11 mouse cellular contexts compared by ENCODE assay signal in genomic region chr15:80127191-80127590, GRCm38 (mm10). TPM values are rescaled to one million over a fixed set of nuclear protein-coding genes. Genes with fewer than 3 reads are reported as not detected.
DNase-seq lines count a peak whose midpoint lies in the region; ATAC-seq and TF ChIP-seq lines count a peak whose summit lies in the region.
"Had no signal": no experiment of that assay in that cellular context is flagged by ENCODE, and none has a peak within 500 bp of the region (broad histone marks: within the 10 kb centered on the region; RNA-seq: fewer than 3 reads in every experiment).

No protein-coding gene starts in this region.

- peaks cover 0 to 16% of the 10 kb centered on the region in 2 experiments; a peak in 2 of 4 replicates for H3K36me3 ChIP-seq in MEL (ENCODE audit: control insufficient read depth in 1 of 2, insufficient read depth in 2 of 2, low read length in 2 of 2)
- H3K36me3 ChIP-seq in neural tube, embryonic 15.5 days = no peaks in the 10 kb centered on the region
- H3K36me3 ChIP-seq: neural tube, embryonic 12.5 days had no signal

- peak; percentile 77 for ATAC-seq in megakaryocyte progenitor cell, adult 5-6 weeks (replicated peaks; ENCODE audit: poor library complexity)
- no peak for ATAC-seq in neural tube, embryonic 15.5 days (ENCODE audit: low FRiP score)
- ATAC-seq: activated CD4-positive, CD25-positive, alpha-beta regulatory T cell, adult 4 months had no signal

- H3K4me2 ChIP-seq in neural tube, embryonic 15.5 days = no peak overlapping the region
- H3K4me2 ChIP-seq: neural tube, embryonic 12.5 days had no signal

- H3K9me3 ChIP-seq in MEL (replicated peaks; ENCODE audit: insufficient read depth, low read length) = no peaks in the 10 kb centered on the region
- H3K9me3 ChIP-seq in neural tube, embryonic 15.5 days (replicated peaks) = no peaks in the 10 kb centered on the region
- H3K9me3 ChIP-seq: neural tube, embryonic 12.5 days had no signal

- no peak overlapping the region for H3K9ac ChIP-seq in MEL (ENCODE audit: control insufficient read depth, low read depth, low read length, poor library complexity, severe bottlenecking)
- H3K9ac ChIP-seq in neural tube, embryonic 15.5 days (replicated peaks) = no peak overlapping the region
- H3K9ac ChIP-seq: neural tube, embryonic 12.5 days had no signal

- TF ChIP-seq RAD21 in MEL (IDR thresholded peaks at IDR 0.05; ENCODE audit: low read depth, low read length) = peak; percentile 18

- peak; percentile 46 for TF ChIP-seq CTCF in left cerebral cortex, adult 2 months (IDR thresholded peaks at IDR 0.05)
- peak; percentile 17 to 56 (median 27); a peak in 4 of 6 replicates for TF ChIP-seq CTCF in MEL (IDR thresholded peaks at IDR 0.05 in 2 of 3, conservative IDR thresholded peaks at IDR 0.05 in 1 of 3; ENCODE audit: control insufficient read depth in 1 of 3, insufficient read depth in 1 of 3, low read depth in 2 of 3, low read length in 3 of 3, poor library complexity in 1 of 3, severe bottlenecking in 1 of 3)
- TF ChIP-seq CTCF in bone marrow macrophage, adult 2 months (IDR thresholded peaks at IDR 0.05; ENCODE audit: low read depth, low read length) = 0 out of 2 replicates have a peak, but pooled peaks have one; percentile 10

- TF ChIP-seq POLR2A in MEL (IDR thresholded peaks at IDR 0.05; ENCODE audit: control insufficient read depth in 1 of 2, insufficient read depth in 1 of 2, low read depth in 1 of 2, low read length in 2 of 2, poor library complexity in 1 of 2) = no peak
- no peak for TF ChIP-seq POLR2A in bone marrow macrophage, adult 2 months (IDR thresholded peaks at IDR 0.05; ENCODE audit: borderline replicate concordance, low read depth, low read length)

- H3K27me3 ChIP-seq in MEL (ENCODE audit: control insufficient read depth in 1 of 2, insufficient read depth in 2 of 2, low read length in 2 of 2) = no peaks in the 10 kb centered on the region
- no peaks in the 10 kb centered on the region for H3K27me3 ChIP-seq in neural tube, embryonic 15.5 days (replicated peaks)
- H3K27me3 ChIP-seq: neural tube, embryonic 12.5 days had no signal

- no peaks in the 10 kb centered on the region for H3K79me2 ChIP-seq in MEL (ENCODE audit: control insufficient read depth, insufficient read depth, low read length, poor library complexity)

- peaks cover 13 to 26% of the 10 kb centered on the region in 2 experiments for H3K4me1 ChIP-seq in MEL (ENCODE audit: control insufficient read depth in 1 of 2, insufficient read depth in 2 of 2, low read length in 2 of 2)
- peaks cover 5% of the 10 kb centered on the region for H3K4me1 ChIP-seq in bone marrow macrophage, adult 2 months (ENCODE audit: control insufficient read depth, insufficient read depth, low read length)
- no peaks in the 10 kb centered on the region for H3K4me1 ChIP-seq in neural tube, embryonic 15.5 days
- H3K4me1 ChIP-seq: neural tube, embryonic 12.5 days had no signal

- no peak for DNase-seq in left cerebral cortex, adult 2 months (ENCODE audit: extremely low spot score in 1 of 2, low spot score in 2 of 2)
- DNase-seq in left cerebral cortex, adult 9 months (ENCODE audit: low spot score in 2 of 2) = no peak
- peak; percentile 76 for DNase-seq in MEL (ENCODE audit: low read depth, low spot score)
- no peak for DNase-seq in gastrocnemius, adult 18-20 months (ENCODE audit: low spot score)
- DNase-seq: heart, postnatal 10 days had no signal

- no peak overlapping the region for H3K4me3 ChIP-seq in left cerebral cortex, adult 2 months
- H3K4me3 ChIP-seq in MEL (ENCODE audit: control insufficient read depth in 1 of 2, insufficient read depth in 1 of 2, low read depth in 2 of 2, low read length in 2 of 2) = no peak overlapping the region
- no peak overlapping the region for H3K4me3 ChIP-seq in bone marrow macrophage, adult 2 months (ENCODE audit: insufficient read depth, low read length)
- H3K4me3 ChIP-seq in neural tube, embryonic 15.5 days (replicated peaks) = no peak overlapping the region
- H3K4me3 ChIP-seq: neural tube, embryonic 12.5 days had no signal

- H3K27ac ChIP-seq in left cerebral cortex, adult 2 months = no peak overlapping the region
- H3K27ac ChIP-seq in MEL (ENCODE audit: control insufficient read depth, low read depth, low read length) = no peak overlapping the region
- no peak overlapping the region for H3K27ac ChIP-seq in bone marrow macrophage, adult 2 months (ENCODE audit: insufficient read depth, low read depth, low read length)
- H3K27ac ChIP-seq in neural tube, embryonic 15.5 days (replicated peaks) = no peak overlapping the region
- H3K27ac ChIP-seq: macrophage; neural tube, embryonic 12.5 days had no signal

- 74% methylated on average over 1 of the region's 1 CpGs for WGBS in neural tube, embryonic 15.5 days

- no peak for TF ChIP-seq EP300 in MEL (IDR thresholded peaks at IDR 0.05; ENCODE audit: low read depth in 1 of 2, low read length in 2 of 2)

- intact Hi-C loops in left cerebral cortex, adult 2 months (cut with DNase I) = no loop called here

TF ChIP-seq in MEL, 35 proteins besides CTCF, POLR2A, EP300 and RAD21:
- TF ChIP-seq MAX (IDR thresholded peaks at IDR 0.05; ENCODE audit: low read length) = no peak
- TF ChIP-seq CHD1 (IDR thresholded peaks at IDR 0.05; ENCODE audit: low read depth, low read length) = no peak
- peak; percentile 56 for TF ChIP-seq SMC3 (IDR thresholded peaks at IDR 0.05; ENCODE audit: low read depth, low read length)

RNA-seq across cellular contexts. Expression of gene Tab1, which starts 5.7 kb away (rescaled TPM):
- 10 to 100 TPM; 23.7 to 26.4 TPM for total RNA-seq in left cerebral cortex, adult 2 months (2021)
- 18.2 and 23.3 TPM in 2 replicates for total RNA-seq in MEL (2012; rRNA removed)
- polyA plus RNA-seq in MEL (2012; ENCODE audit: insufficient read depth in 1 of 2, insufficient read length in 2 of 2, low read depth in 1 of 2, low replicate concordance in 2 of 2, missing spikeins in 1 of 2) = 10 to 100 TPM in 1 of 2 experiments, not detected in 1; 31.1 TPM
- 18.3 and 19.2 TPM in 2 replicates for polyA plus RNA-seq in bone marrow macrophage, adult 2 months (2012; ENCODE audit: insufficient read depth, insufficient read length, missing spikeins)
- 4.0 and 6.0 TPM in 2 replicates for total RNA-seq in megakaryocyte progenitor cell, adult 5-6 weeks (2015)
- total RNA-seq in megakaryocyte progenitor cell, adult 5-6 weeks (2017) = 15.7 and 19.2 TPM in 2 replicates
- 10 to 100 TPM; 11.0 to 12.5 TPM for total RNA-seq in gastrocnemius, adult 18-20 months (2021)
- polyA plus RNA-seq in neural tube, embryonic 15.5 days (2015; fragmentation: Nextera tagmentation; extraction: Ambion mirVana) = 35.9 and 37.4 TPM in 2 replicates

RNA-seq across cellular contexts. Expression of gene Rpl3, which starts 35.5 kb away (rescaled TPM):
- 100 to 1,000 TPM; 439 to 468 TPM for total RNA-seq in left cerebral cortex, adult 2 months (2021)
- 1,686 and 1,722 TPM in 2 replicates for total RNA-seq in MEL (2012; rRNA removed)
- 1,000 to 10,000 TPM in 1 of 2 experiments, 100 to 1,000 TPM in 1; 543 to 1,096 TPM for polyA plus RNA-seq in MEL (2012; ENCODE audit: insufficient read depth in 1 of 2, insufficient read length in 2 of 2, low read depth in 1 of 2, low replicate concordance in 2 of 2, missing spikeins in 1 of 2)
- 928 and 957 TPM in 2 replicates for polyA plus RNA-seq in bone marrow macrophage, adult 2 months (2012; ENCODE audit: insufficient read depth, insufficient read length, missing spikeins)
- 2,120 and 2,179 TPM in 2 replicates for total RNA-seq in megakaryocyte progenitor cell, adult 5-6 weeks (2015)
- total RNA-seq in megakaryocyte progenitor cell, adult 5-6 weeks (2017) = 3,037 and 3,138 TPM in 2 replicates
- total RNA-seq in gastrocnemius, adult 18-20 months (2021) = 10 to 100 TPM; 37.2 to 48.3 TPM
- 526 and 732 TPM in 2 replicates for polyA plus RNA-seq in neural tube, embryonic 15.5 days (2015; fragmentation: Nextera tagmentation; extraction: Ambion mirVana)

RNA-seq across cellular contexts. Expression of gene Syngr1, which starts 36.1 kb away (rescaled TPM):
- total RNA-seq in left cerebral cortex, adult 2 months (2021) = 100 to 1,000 TPM; 429 to 434 TPM
- 93.7 and 105 TPM in 2 replicates for total RNA-seq in MEL (2012; rRNA removed)
- polyA plus RNA-seq in MEL (2012; ENCODE audit: insufficient read depth in 1 of 2, insufficient read length in 2 of 2, low read depth in 1 of 2, low replicate concordance in 2 of 2, missing spikeins in 1 of 2) = 100 to 1,000 TPM in 1 of 2 experiments, not detected in 1; 115 TPM
- 95.0 and 111 TPM in 2 replicates for polyA plus RNA-seq in bone marrow macrophage, adult 2 months (2012; ENCODE audit: insufficient read depth, insufficient read length, missing spikeins)
- 2.1 and 3.6 TPM in 2 replicates for total RNA-seq in megakaryocyte progenitor cell, adult 5-6 weeks (2015)
- 1.5 and 1.8 TPM in 2 replicates for total RNA-seq in megakaryocyte progenitor cell, adult 5-6 weeks (2017)
- total RNA-seq in gastrocnemius, adult 18-20 months (2021) = 10 to 100 TPM; 54.8 to 60.6 TPM
- 59.3 and 64.6 TPM in 2 replicates for polyA plus RNA-seq in neural tube, embryonic 15.5 days (2015; fragmentation: Nextera tagmentation; extraction: Ambion mirVana)

RNA-seq across cellular contexts. Expression of gene Mgat3, which starts 46.3 kb away (rescaled TPM):
- total RNA-seq in left cerebral cortex, adult 2 months (2021) = 100 to 1,000 TPM; 119 to 129 TPM
- total RNA-seq in MEL (2012; rRNA removed) = not detected in 2 replicates
- not detected for polyA plus RNA-seq in MEL (2012; ENCODE audit: insufficient read depth in 1 of 2, insufficient read length in 2 of 2, low read depth in 1 of 2, low replicate concordance in 2 of 2, missing spikeins in 1 of 2)
- polyA plus RNA-seq in bone marrow macrophage, adult 2 months (2012; ENCODE audit: insufficient read depth, insufficient read length, missing spikeins) = not detected in 2 replicates
- total RNA-seq in megakaryocyte progenitor cell, adult 5-6 weeks (2015) = not detected in 2 replicates
- not detected in 2 replicates for total RNA-seq in megakaryocyte progenitor cell, adult 5-6 weeks (2017)
- 1 to 10 TPM in 1 of 2 experiments, under 1 TPM in 1; 0.43 to 1.2 TPM for total RNA-seq in gastrocnemius, adult 18-20 months (2021)
- polyA plus RNA-seq in neural tube, embryonic 15.5 days (2015; fragmentation: Nextera tagmentation; extraction: Ambion mirVana) = 15.8 and 17.5 TPM in 2 replicates

Comparison
In these comparisons a context has a peak if more than half of its experiments do, and no peak if none do; other contexts are left out.
1. RNA of gene Rpl3, which starts 35.5 kb away (total RNA-seq): 2,120 to 3,138 TPM in megakaryocyte progenitor cell, adult 5-6 weeks, 1,686 to 1,722 TPM in MEL and 439 to 468 TPM in left cerebral cortex, adult 2 months; 37.2 to 48.3 TPM in gastrocnemius, adult 18-20 months; every median in the first group is over 4 times any median in the second.
2. RNA of gene Syngr1, which starts 36.1 kb away (total RNA-seq): 429 to 434 TPM in left cerebral cortex, adult 2 months, 93.7 to 105 TPM in MEL and 54.8 to 60.6 TPM in gastrocnemius, adult 18-20 months; 1.5 to 3.6 TPM in megakaryocyte progenitor cell, adult 5-6 weeks; every median in the first group is over 10 times any median in the second.
3. Peak in every context shown above with its lines, with median percentiles within 50 percentile points of each other: CTCF ChIP-seq.